Comparison of ENCODE assay signal across 15 mouse cellular contexts in genomic region chr10:123526059-123526458, GRCm38 (mm10).
"Had no signal": no experiment of that assay in that cellular context is flagged by ENCODE, and none has a peak within 500 bp of the region (broad histone marks: within the 10 kb centered on the region; RNA-seq: fewer than 3 reads in every experiment).

No protein-coding gene starts in this region.

- H3K36me3 ChIP-seq: neural tube, embryonic 15.5 days; stomach, embryonic 15.5 days had no signal

- H3K4me2 ChIP-seq: neural tube, embryonic 15.5 days; stomach, embryonic 15.5 days had no signal

- H3K9me3 ChIP-seq: stomach, embryonic 15.5 days had no signal

- H3K27ac ChIP-seq: neural tube, embryonic 15.5 days; stomach, embryonic 15.5 days; stomach, postnatal 0 days had no signal

- H3K4me3 ChIP-seq: neural tube, embryonic 15.5 days; stomach, embryonic 15.5 days had no signal

- DNase-seq: retina, postnatal 1 day; right cerebral cortex, adult 18-20 months; right cerebral cortex, postnatal 14 days; right cerebral cortex, postnatal 25 days; right cerebral cortex, postnatal 4 days; spleen, adult 18-20 months; thymus, adult 18-20 months; thymus, adult 2 months; thymus, postnatal 14 days; thymus, postnatal 25 days; thymus, postnatal 36 days; thymus, postnatal 4 days had no signal

- H3K4me1 ChIP-seq: neural tube, embryonic 15.5 days; stomach, embryonic 15.5 days had no signal

- H3K9ac ChIP-seq: neural tube, embryonic 15.5 days; stomach, embryonic 15.5 days had no signal

- H3K27me3 ChIP-seq: neural tube, embryonic 15.5 days; stomach, embryonic 15.5 days had no signal
